Mouse (Mus musculus): Measurements from ENCODE around the gene BC034090.

DNA sequence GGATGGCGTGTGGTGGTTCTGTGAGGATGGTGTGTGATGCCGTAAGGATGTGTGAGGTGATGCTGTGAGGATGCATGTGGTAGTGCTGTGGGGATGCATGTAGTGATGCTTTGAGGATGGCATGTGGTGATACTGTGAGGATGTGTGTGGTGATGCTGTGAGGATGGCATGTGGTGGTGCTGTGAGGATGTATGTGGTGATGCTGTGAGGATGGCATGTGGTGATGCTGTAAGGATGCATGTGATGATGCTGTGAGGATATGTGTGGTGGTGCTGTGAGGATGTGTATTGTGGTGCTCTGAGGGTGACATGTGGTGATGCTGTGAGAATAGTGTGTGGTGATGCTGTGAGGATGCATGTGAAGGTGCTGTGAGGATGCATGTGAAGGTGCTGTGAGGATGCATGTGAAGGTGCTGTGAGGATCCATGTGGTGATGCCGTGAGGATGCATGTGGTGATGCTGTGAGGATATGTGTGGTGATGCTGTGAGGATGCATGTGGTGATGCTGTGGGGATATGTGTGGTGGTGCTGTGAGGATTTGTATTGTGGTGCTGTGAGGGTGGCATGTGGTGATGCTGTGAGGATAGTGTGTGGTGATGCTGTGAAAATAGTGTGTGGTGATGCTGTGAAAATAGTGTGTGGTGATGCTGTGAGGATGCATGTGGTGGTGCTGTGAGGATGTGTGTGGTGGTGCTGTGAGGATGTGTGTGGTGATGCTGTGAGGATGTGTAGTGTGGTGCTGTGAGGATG, 71.2 kb downstream of the BC034090 start:
- TF ChIP-seq CTCF (IDR thresholded peaks at IDR 0.05; ENCODE audit: control insufficient read depth, insufficient read depth, insufficient replicate concordance, low read depth, low read length) (no peak; the same call in 1 of the 2 replicates), POLR2A (IDR thresholded peaks at IDR 0.05; ENCODE audit: control insufficient read depth, low read depth, low read length) (no peak)

Measured in testis, adult 2 months (tissue).